Mouse (Mus musculus): ENCODE results near the gene Plin5. TPM values are rescaled to one million over a fixed set of nuclear protein-coding genes. Genes with fewer than 3 reads are reported as not detected.
"Not testable (repeated sequence)": the region's sequence is repeated elsewhere in the genome, so short reads cannot be mapped to it uniquely, and the experiment has no call there.

Gene Plin5
- polyA plus RNA-seq, 1 experiment from 2014 or later, result 0.47 TPM

DNA sequence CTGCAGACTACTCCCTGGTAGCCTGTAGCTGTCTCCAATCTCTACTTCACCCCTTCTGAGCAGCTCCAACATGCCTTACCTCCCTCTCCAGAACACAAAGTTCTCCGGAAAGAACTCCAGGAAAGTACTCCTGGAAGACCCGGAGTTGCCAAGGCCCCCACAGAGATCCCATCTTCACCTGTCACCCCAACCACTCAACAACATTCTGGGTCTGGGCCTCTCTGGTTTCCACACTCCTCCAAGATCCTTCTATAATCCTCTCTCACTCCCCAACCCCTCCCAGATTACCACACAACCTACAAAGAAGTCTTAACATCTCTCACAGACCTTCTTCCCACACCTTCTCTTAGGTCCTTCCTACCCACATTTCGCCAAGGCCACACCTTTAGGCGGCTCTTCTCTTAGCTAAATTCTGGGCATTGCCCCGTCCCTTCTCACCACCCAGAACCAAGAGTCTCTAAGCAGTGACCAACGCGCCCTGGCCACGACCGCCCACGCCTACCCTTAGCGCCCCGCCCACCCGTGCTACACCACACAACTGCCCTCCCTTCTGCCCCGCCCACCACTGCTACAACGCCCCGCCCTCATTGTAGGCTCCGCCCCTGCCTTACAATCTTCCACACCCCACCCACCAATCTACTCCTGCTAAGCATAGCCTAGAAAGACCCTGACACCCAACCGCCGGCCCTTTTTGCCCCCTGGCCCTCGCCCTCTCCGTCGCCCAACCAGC is 43.1 kb downstream of the Plin5 start:
- no peaks in the 10 kb centered on the region for H3K27me3 ChIP-seq (replicated peaks; ENCODE audit: low read depth, poor library complexity, severe bottlenecking)
- H3K27ac ChIP-seq (replicated peaks), result peak overlapping the region; percentile 91
- WGBS, result 8% methylated on average over 22 of the region's 22 CpGs

DNA sequence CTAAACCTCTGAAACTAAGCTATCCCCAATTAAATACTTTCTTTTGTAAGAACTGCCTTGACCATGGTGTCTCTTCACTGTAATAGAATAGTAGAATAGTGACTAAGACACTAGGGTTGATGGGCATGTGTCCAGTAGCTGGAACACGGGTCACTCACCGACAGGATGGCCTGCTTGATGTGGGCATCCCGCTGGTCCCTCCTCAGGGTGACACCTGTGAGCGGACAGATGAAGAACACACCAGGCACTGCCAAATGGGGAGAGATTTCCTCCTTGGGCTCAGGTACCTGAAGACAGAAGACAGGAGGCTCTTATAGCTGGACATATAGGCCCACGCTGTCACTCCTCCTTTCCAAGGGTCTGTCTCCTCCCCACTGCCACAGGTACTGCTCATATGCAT is 45.2 kb downstream of the Plin5 start:
- no peak overlapping the region for H3K27ac ChIP-seq (replicated peaks)
- no peak for DNase-seq (ENCODE audit: low spot score)
- H3K9me3 ChIP-seq, result no peaks in the 10 kb centered on the region
- H3K27me3 ChIP-seq (replicated peaks; ENCODE audit: low read depth, poor library complexity, severe bottlenecking), result no peaks in the 10 kb centered on the region
- 89% methylated on average over 5 of the region's 5 CpGs for WGBS
- peaks cover 62% of the 10 kb centered on the region for H3K36me3 ChIP-seq (replicated peaks)
- H3K4me1 ChIP-seq, result peaks cover 31% of the 10 kb centered on the region
- H3K4me3 ChIP-seq, result no peak overlapping the region

More for the DNA sequence above, 43.1 kb downstream of the Plin5 start:
- peaks cover 34% of the 10 kb centered on the region for H3K4me1 ChIP-seq
- H3K9me3 ChIP-seq, result no peaks in the 10 kb centered on the region
- peaks cover 42% of the 10 kb centered on the region for H3K36me3 ChIP-seq (replicated peaks)
- peak overlapping the region; percentile 78 for H3K4me3 ChIP-seq
- DNase-seq (ENCODE audit: low spot score), result peak; percentile 91

DNA sequence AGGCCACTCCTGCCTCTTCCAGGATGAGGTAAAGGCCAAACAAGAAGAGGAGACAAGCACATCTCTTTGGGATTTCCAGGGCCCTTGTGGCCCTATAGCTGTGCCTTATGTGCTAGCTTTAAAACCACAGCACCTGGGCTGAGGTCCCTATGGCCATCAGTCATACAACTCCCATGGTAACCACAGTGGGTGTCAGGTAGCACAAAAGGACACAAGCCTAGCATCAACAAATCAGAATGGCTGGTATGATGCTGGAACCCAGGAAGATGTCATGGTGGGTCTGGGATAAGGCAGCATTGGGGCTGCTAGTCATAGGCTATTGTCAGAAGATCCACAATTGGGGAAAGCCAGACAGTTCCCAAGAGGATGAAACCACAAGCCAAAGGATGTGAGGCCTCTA is 46.3 kb downstream of the Plin5 start:
- Histone ChIP-seq H3K4me3 (no peak overlapping the region), H3K36me3 (replicated peaks) (peaks cover 73% of the 10 kb centered on the region), H3K9me3 (no peaks in the 10 kb centered on the region), H3K4me1 (peaks cover 31% of the 10 kb centered on the region), H3K27ac (replicated peaks) (no peak overlapping the region), H3K27me3 (replicated peaks; ENCODE audit: low read depth, poor library complexity, severe bottlenecking) (no peaks in the 10 kb centered on the region)
- no peak for DNase-seq (ENCODE audit: low spot score)

DNA sequence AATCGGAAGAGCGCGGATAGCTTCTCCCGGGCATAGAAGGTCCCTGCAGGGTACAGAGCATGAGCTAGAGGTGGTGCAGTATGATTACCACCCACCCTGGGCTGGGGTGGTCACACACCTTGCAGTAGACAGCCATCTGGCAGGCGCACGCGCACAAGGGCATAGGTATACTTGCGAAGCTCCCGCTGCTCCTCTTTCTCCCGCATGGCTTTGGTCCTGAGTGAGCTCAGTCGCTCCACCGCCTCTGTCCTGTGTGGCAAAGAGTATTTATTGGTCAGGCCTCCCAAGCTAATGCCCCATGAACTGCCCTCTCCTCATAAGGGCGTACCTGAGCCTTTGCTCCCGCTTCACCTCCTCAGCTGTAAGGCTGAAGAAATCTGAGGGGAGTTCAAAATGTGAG is 48.3 kb downstream of the Plin5 start:
- WGBS, result 95% methylated on average over 14 of the region's 14 CpGs
- Histone ChIP-seq H3K4me3 (no peak overlapping the region), H3K4me1 (peaks cover 16% of the 10 kb centered on the region), H3K27me3 (replicated peaks; ENCODE audit: low read depth, poor library complexity, severe bottlenecking) (no peaks in the 10 kb centered on the region), H3K9me3 (no peaks in the 10 kb centered on the region), H3K27ac (replicated peaks) (no peak overlapping the region), H3K36me3 (replicated peaks) (peaks cover 94% of the 10 kb centered on the region)
- no peak for DNase-seq (ENCODE audit: low spot score)

DNA sequence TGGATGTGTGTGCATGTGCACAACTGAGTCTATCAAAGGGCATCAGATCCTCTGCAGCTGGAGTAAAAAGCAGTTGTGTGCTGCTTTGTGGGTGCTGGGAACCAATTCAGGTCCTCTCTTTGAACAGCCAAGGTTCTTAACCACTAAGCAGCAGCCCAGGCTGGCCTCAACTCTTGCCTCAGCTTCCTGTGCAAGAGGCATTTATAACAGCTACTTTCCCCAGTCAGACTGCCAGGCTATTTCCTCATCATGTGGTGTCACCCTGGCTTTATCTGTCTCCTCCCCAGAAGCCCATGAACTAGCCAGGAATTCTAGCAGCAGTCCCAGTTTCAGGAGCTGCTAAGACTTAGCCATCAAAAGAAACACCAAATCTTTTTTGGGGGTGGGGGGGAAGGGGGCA is 50.9 kb downstream of the Plin5 start:
- peaks cover 100% of the 10 kb centered on the region for H3K36me3 ChIP-seq (replicated peaks)
- H3K27me3 ChIP-seq (replicated peaks; ENCODE audit: low read depth, poor library complexity, severe bottlenecking), result no peaks in the 10 kb centered on the region
- H3K9me3 ChIP-seq, result no peaks in the 10 kb centered on the region
- H3K27ac ChIP-seq (replicated peaks), result no peak overlapping the region
- no peak overlapping the region for H3K4me3 ChIP-seq
- H3K4me1 ChIP-seq, result no peaks in the 10 kb centered on the region
- DNase-seq (ENCODE audit: low spot score), result no peak

DNA sequence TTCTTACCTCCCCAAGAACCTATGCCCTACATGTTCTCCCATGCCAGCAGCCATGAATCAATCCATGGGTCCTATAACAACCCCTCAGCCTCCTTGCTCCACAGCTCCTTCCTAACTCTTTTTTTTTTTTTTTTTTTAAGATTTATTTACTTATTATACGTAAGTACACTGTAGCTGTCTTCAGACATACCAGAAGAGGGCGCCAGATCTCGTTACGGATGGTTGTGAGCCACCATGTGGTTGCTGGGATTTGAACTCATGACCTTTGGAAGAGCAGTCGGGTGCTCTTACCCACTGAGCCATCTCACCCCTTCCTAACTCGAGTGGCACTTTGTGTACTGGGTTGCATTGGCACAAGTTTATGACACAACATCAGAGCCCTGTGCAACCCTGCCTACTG is 51.7 kb downstream of the Plin5 start:
- 76% methylated on average over 6 of the region's 6 CpGs for WGBS
- H3K27me3 ChIP-seq (replicated peaks; ENCODE audit: low read depth, poor library complexity, severe bottlenecking); H3K4me3 ChIP-seq; H3K4me1 ChIP-seq; H3K27ac ChIP-seq (replicated peaks); DNase-seq (ENCODE audit: low spot score); H3K9me3 ChIP-seq: not testable (repeated sequence)
- H3K36me3 ChIP-seq (replicated peaks), result peaks cover 100% of the 10 kb centered on the region

DNA sequence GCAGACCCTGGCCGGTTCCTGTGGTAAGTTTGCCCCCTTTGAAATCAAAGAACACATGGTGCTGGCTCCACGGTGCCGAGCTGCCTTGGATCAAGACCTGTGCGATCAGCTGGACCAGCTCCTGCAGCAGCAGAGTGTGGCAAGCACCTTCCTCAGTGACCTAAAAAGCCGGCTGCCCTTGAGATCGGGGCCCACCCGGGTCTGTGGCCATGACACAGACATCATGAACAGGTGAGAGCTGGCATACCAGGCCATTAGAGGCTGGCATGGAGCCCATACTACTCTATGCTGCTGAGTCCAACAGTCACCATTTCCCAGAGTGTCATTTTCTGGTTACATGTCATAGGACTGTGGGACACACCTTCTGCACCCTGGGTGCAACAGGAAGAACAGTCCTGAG is 55.3 kb downstream of the Plin5 start:
- H3K36me3 ChIP-seq (replicated peaks), result peaks cover 100% of the 10 kb centered on the region
- no peaks in the 10 kb centered on the region for H3K9me3 ChIP-seq
- no peak for DNase-seq (ENCODE audit: low spot score)
- H3K4me1 ChIP-seq, result no peaks in the 10 kb centered on the region
- H3K27me3 ChIP-seq (replicated peaks; ENCODE audit: low read depth, poor library complexity, severe bottlenecking), result no peaks in the 10 kb centered on the region
- no peak overlapping the region for H3K4me3 ChIP-seq
- no peak overlapping the region for H3K27ac ChIP-seq (replicated peaks)
- 95% methylated on average over 7 of the region's 7 CpGs for WGBS

Other genes starting within 250 kb of the Plin5 start
- 9.4 and 10.2 TPM in 2 replicates for gene Zfp119a, start 238.7 kb downstream of the Plin5 start, polyA plus RNA-seq (2016; fragmentation: Nextera tagmentation; extraction: Ambion mirVana)
- gene Zfp959, start 225.5 kb downstream of the Plin5 start, polyA plus RNA-seq (2016; fragmentation: Nextera tagmentation; extraction: Ambion mirVana), result 13.5 and 15.8 TPM in 2 replicates
- gene Zfp119b, start 168.1 kb downstream of the Plin5 start, polyA plus RNA-seq (2016; fragmentation: Nextera tagmentation; extraction: Ambion mirVana), result 4.1 and 4.7 TPM in 2 replicates
- 0.98 and 1.4 TPM in 2 replicates for gene Ebi3, start 165.0 kb downstream of the Plin5 start, polyA plus RNA-seq (2016; fragmentation: Nextera tagmentation; extraction: Ambion mirVana)
- 28.7 and 32.0 TPM in 2 replicates for gene Yju2, start 158.5 kb downstream of the Plin5 start, polyA plus RNA-seq (2016; fragmentation: Nextera tagmentation; extraction: Ambion mirVana)
- gene Shd, start 147.1 kb downstream of the Plin5 start, polyA plus RNA-seq (2016; fragmentation: Nextera tagmentation; extraction: Ambion mirVana), result 32.8 and 39.1 TPM in 2 replicates
- gene Fsd1, start 131.1 kb downstream of the Plin5 start, polyA plus RNA-seq (2016; fragmentation: Nextera tagmentation; extraction: Ambion mirVana), result 63.3 and 69.4 TPM in 2 replicates
- gene Stap2, start 112.0 kb downstream of the Plin5 start, polyA plus RNA-seq (2016; fragmentation: Nextera tagmentation; extraction: Ambion mirVana), result 8.2 and 8.8 TPM in 2 replicates
- gene Mpnd, start 111.9 kb downstream of the Plin5 start, polyA plus RNA-seq (2016; fragmentation: Nextera tagmentation; extraction: Ambion mirVana), result 126 and 135 TPM in 2 replicates
- 170 and 173 TPM in 2 replicates for gene Sh3gl1, start 81.0 kb downstream of the Plin5 start, polyA plus RNA-seq (2016; fragmentation: Nextera tagmentation; extraction: Ambion mirVana)
- 50.7 and 52.3 TPM in 2 replicates for gene Chaf1a, start 77.2 kb downstream of the Plin5 start, polyA plus RNA-seq (2016; fragmentation: Nextera tagmentation; extraction: Ambion mirVana)
- 35.0 and 36.8 TPM in 2 replicates for gene Ubxn6, start 42.6 kb downstream of the Plin5 start, polyA plus RNA-seq (2016; fragmentation: Nextera tagmentation; extraction: Ambion mirVana)
- 195 and 197 TPM in 2 replicates for gene Hdgfl2, start 38.0 kb downstream of the Plin5 start, polyA plus RNA-seq (2016; fragmentation: Nextera tagmentation; extraction: Ambion mirVana)
- 0.05 TPM in 2 replicates for gene Plin4, start 7.8 kb downstream of the Plin5 start, polyA plus RNA-seq (2016; fragmentation: Nextera tagmentation; extraction: Ambion mirVana)
- gene Lrg1, start 4.4 kb upstream of the Plin5 start, polyA plus RNA-seq (2016; fragmentation: Nextera tagmentation; extraction: Ambion mirVana), result 0.10 TPM in 1 of 2 replicates, not detected in the other
- gene Sema6b, start 22.7 kb upstream of the Plin5 start, polyA plus RNA-seq (2016; fragmentation: Nextera tagmentation; extraction: Ambion mirVana), result 1.0 and 1.1 TPM in 2 replicates
- gene Tnfaip8l1, start 44.9 kb upstream of the Plin5 start, polyA plus RNA-seq (2016; fragmentation: Nextera tagmentation; extraction: Ambion mirVana), result 10.3 and 11.7 TPM in 2 replicates
- 71.0 and 71.3 TPM in 2 replicates for gene Mydgf, start 66.3 kb upstream of the Plin5 start, polyA plus RNA-seq (2016; fragmentation: Nextera tagmentation; extraction: Ambion mirVana)
- gene Dpp9, start 101.3 kb upstream of the Plin5 start, polyA plus RNA-seq (2016; fragmentation: Nextera tagmentation; extraction: Ambion mirVana), result 48.3 and 50.2 TPM in 2 replicates
- gene Fem1a, start 139.2 kb upstream of the Plin5 start, polyA plus RNA-seq (2016; fragmentation: Nextera tagmentation; extraction: Ambion mirVana), result 12.5 and 13.2 TPM in 2 replicates
- gene Ticam1, start 159.2 kb upstream of the Plin5 start, polyA plus RNA-seq (2016; fragmentation: Nextera tagmentation; extraction: Ambion mirVana), result 3.2 and 3.7 TPM in 2 replicates
- 67.7 and 72.2 TPM in 2 replicates for gene Plin3, start 175.3 kb upstream of the Plin5 start, polyA plus RNA-seq (2016; fragmentation: Nextera tagmentation; extraction: Ambion mirVana)
- not detected in 2 replicates for gene Arrdc5, start 182.7 kb upstream of the Plin5 start, polyA plus RNA-seq (2016; fragmentation: Nextera tagmentation; extraction: Ambion mirVana)
- 279 and 301 TPM in 2 replicates for gene Uhrf1, start 185.7 kb upstream of the Plin5 start, polyA plus RNA-seq (2016; fragmentation: Nextera tagmentation; extraction: Ambion mirVana)
- 46.2 and 46.8 TPM in 2 replicates for gene Kdm4b, start 208.5 kb upstream of the Plin5 start, polyA plus RNA-seq (2016; fragmentation: Nextera tagmentation; extraction: Ambion mirVana)